Mouse (Mus musculus): ENCODE results near the gene 9130023H24Rik. TPM values are rescaled to one million over a fixed set of nuclear protein-coding genes. Genes with fewer than 3 reads are reported as not detected.

The 9130023H24Rik gene
- polyA plus RNA-seq, 1 experiment from 2014 or later, result 9.0 TPM

DNA sequence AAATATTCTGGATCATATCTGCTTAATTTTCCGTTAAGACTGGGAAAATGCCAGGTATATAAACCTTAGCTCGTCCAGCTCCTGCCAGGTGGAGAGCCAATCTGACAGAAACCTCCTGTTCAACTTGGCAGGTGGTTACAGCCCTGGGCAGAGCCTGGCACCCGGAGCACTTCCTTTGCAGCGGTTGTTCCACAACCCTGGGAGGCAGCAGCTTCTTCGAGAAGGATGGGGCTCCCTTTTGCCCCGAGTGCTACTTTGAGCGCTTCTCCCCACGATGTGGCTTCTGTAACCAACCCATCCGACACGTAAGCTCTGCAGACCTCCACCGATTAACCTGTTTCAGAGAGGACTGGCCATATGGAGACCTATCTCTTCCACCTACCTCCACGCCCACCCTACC, 14.1 kb upstream of the 9130023H24Rik start:
- ATAC-seq (no peak), DNase-seq (ENCODE audit: low spot score) (no peak)
- H3K27me3 ChIP-seq (replicated peaks; ENCODE audit: control insufficient read depth, insufficient read depth, low read length), result no peaks in the 10 kb centered on the region
- H3K36me3 ChIP-seq (ENCODE audit: control insufficient read depth, insufficient read depth, low read length), result no peaks in the 10 kb centered on the region
- 56% methylated on average over 12 of the region's 12 CpGs for WGBS
- H3K9me3 ChIP-seq (replicated peaks; ENCODE audit: control insufficient read depth, low read length), result no peaks in the 10 kb centered on the region
- 0 out of 2 replicates have a peak overlapping the region, but pooled peaks have one; percentile 50 for H3K9ac ChIP-seq (ENCODE audit: low read length)
- no peak overlapping the region for H3K27ac ChIP-seq (ENCODE audit: low read depth, low read length)
- H3K4me3 ChIP-seq (ENCODE audit: low read depth, low read length), result no peak overlapping the region; the same call in 1 of the 2 replicates
- H3K4me1 ChIP-seq (ENCODE audit: control insufficient read depth, insufficient read depth, low read length), result no peaks in the 10 kb centered on the region
- peak overlapping the region; percentile 58 for H3K4me2 ChIP-seq (ENCODE audit: low read length)

DNA sequence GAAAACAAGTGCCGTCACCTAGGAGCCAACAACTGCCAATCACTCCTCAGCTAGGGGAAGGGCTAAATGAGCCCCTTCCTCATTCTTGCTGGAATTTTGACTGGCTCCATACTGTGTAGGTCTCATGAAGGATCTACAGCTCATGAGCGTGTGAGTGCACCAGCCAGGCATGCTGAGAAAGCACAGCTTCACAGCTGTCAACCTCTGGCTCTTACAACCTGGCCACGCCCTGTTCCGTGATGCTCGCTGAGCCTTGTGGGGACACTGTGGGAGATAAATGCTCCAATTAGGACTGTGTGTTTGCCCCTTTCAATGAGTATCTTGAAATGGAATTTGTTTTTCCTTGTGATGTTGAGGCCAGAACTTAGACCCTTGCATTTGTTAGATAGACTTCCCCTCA, 12.2 kb upstream of the 9130023H24Rik start:
- H3K27me3 ChIP-seq (replicated peaks; ENCODE audit: control insufficient read depth, insufficient read depth, low read length), result no peaks in the 10 kb centered on the region

DNA sequence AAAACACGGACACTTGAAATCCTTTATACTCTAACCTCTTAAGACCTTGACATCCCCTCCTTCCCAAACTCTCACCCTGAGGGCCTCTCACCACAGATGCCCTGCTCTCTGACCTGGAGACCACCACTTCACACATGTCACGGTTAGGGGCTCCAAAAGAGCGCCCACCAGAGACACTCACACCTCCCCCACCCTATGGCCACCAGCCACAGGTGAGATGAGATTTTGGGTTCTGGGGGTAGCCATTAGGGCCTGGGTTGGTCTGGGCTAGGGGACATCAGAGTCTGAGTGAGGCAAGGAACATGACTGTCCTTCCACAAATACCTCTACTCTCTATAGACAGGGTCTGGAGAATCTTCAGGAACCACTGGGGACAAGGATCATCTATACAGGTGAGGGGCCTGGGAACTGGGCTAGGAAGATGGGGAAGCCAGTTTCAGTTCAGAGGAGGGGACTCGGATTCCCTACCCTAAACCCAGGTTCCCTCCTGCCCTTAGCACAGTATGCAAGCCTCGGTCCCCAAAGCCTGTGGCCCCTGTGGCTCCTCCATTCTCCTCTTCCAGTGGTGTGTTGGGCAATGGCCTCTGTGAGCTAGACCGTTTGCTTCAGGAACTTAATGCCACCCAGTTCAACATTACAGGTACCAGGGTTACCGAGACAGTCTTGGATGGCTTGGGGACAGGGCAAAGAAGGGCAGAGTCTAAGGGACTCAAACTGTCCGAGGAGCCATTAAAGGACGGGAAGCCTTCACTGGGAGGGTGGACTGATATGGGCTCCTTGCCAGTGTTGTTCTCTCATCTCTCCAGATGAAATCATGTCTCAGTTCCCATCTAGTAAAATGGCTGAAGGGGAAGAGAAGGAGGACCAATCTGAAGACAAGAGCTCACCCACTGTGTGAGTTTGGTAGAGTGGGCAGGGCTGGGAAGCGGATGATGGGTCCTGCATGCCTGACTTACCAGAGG, 10.5 kb upstream of the 9130023H24Rik start:
- 83% methylated on average over 10 of the region's 10 CpGs for WGBS
- Histone ChIP-seq H3K9me3 (replicated peaks; ENCODE audit: control insufficient read depth, low read length) (no peaks in the 10 kb centered on the region), H3K27ac (ENCODE audit: low read depth, low read length) (no peak overlapping the region), H3K9ac (ENCODE audit: low read length) (no peak overlapping the region), H3K36me3 (ENCODE audit: control insufficient read depth, insufficient read depth, low read length) (peaks cover 14% of the 10 kb centered on the region), H3K4me3 (ENCODE audit: low read depth, low read length) (no peak overlapping the region), H3K4me2 (ENCODE audit: low read length) (no peak overlapping the region), H3K27me3 (replicated peaks; ENCODE audit: control insufficient read depth, insufficient read depth, low read length) (no peaks in the 10 kb centered on the region), H3K4me1 (ENCODE audit: control insufficient read depth, insufficient read depth, low read length) (peaks cover 2% of the 10 kb centered on the region; the same call in 1 of the 2 replicates)
- DNase-seq (ENCODE audit: low spot score) (no peak), ATAC-seq (no peak)

More for the DNA sequence above, 12.2 kb upstream of the 9130023H24Rik start:
- Histone ChIP-seq H3K4me2 (ENCODE audit: low read length) (no peak overlapping the region), H3K9me3 (replicated peaks; ENCODE audit: control insufficient read depth, low read length) (no peaks in the 10 kb centered on the region), H3K27ac (ENCODE audit: low read depth, low read length) (no peak overlapping the region), H3K4me1 (ENCODE audit: control insufficient read depth, insufficient read depth, low read length) (peaks cover 2% of the 10 kb centered on the region; the same call in 1 of the 2 replicates), H3K4me3 (ENCODE audit: low read depth, low read length) (no peak overlapping the region), H3K36me3 (ENCODE audit: control insufficient read depth, insufficient read depth, low read length) (peaks cover 3% of the 10 kb centered on the region; the same call in 1 of the 2 replicates), H3K9ac (ENCODE audit: low read length) (no peak overlapping the region)
- 77% methylated on average over 5 of the region's 5 CpGs for WGBS
- no peak for ATAC-seq
- no peak for DNase-seq (ENCODE audit: low spot score)

DNA sequence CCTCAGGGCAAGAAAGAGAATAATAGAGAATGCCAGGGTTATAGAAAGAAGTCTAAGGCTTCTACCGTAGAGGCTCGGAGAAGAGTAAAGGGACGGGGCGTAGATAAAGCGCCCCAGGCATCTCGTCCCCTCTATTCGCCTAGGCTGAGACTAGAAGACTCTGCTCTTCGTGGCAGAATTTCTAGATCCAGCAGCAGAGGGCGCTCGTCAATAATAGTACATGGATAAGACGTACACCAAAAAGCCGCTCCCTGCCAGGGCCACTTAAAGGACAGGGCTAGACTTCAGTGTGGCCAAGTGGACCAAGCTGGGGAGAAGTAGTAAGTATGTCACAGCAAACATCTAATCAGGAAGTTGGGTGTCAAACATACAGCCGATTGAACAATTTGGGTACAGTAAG, 9.6 kb upstream of the 9130023H24Rik start:
- H3K4me3 ChIP-seq (ENCODE audit: low read depth, low read length), result peak overlapping the region; percentile 31

DNA sequence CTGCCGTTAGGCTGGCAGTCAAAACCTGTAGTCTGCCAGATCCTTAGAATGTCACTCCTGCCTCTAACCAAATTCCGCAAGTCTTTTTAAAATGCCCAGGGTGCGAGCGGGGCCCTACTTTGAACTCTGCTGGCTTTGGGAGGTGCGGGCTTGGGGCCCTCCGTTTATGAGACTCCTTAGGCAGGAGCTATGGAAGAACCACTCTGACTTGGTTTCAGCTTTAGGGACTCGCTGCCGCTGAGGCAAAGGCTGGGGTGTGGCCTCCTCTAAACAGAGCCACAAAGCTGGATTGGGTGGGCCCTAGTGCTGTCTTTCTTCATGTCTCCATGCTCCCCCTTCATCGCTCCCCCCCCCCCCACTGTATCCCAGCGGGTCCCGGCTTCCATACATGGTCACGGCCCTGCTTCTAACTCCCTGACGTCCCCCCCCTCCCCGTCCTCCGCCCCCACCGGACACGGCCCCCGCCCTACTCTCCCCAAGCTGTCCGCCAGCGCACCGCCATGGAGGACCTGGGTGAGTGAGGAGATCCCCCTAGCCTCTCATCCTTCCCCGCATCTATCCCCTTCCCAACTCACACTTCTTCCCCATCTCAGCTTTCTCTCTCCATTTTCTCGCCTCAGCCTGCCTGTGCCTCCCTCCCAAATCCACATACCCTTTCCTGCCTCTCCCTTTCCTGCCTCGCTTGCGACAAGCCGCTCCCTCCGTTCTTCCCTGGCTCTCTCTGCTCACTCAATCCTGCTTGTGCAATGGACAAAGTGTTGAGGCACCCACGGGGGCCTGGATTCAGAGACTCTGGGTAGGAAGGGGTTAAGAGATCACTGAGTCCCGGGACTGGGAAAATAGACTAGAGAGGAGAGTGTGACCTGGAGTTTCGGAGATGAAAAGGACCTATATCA, 8.9 kb upstream of the 9130023H24Rik start, which contains the start of gene Tgfb1i1:
TSS of gene Tgfb1i1 (plus strand) at position 317 of the 896 bp plus-strand sequence.
- WGBS, result 2% methylated on average over 29 of the region's 30 CpGs
- H3K27ac ChIP-seq (ENCODE audit: low read depth, low read length), result no peak within 1 kb of the TSS; the same call in 1 of the 2 replicates
- peaks cover 26% of the 10 kb centered on the region for H3K36me3 ChIP-seq (ENCODE audit: control insufficient read depth, insufficient read depth, low read length)
- H3K9ac ChIP-seq (ENCODE audit: low read length), result peak within 1 kb of the TSS; percentile 65
- H3K27me3 ChIP-seq (replicated peaks; ENCODE audit: control insufficient read depth, insufficient read depth, low read length), result no peaks in the 10 kb centered on the region
- peak within 1 kb of the TSS; percentile 31 for H3K4me3 ChIP-seq (ENCODE audit: low read depth, low read length)
- no peaks in the 10 kb centered on the region for H3K9me3 ChIP-seq (replicated peaks; ENCODE audit: control insufficient read depth, low read length)
- H3K4me2 ChIP-seq (ENCODE audit: low read length), result peak within 1 kb of the TSS; percentile 56
- ATAC-seq, result peak; percentile 60; the same call in 1 of the 2 replicates
- H3K4me1 ChIP-seq (ENCODE audit: control insufficient read depth, insufficient read depth, low read length), result peaks cover 2% of the 10 kb centered on the region; the same call in 1 of the 2 replicates
- peak; percentile 43 for DNase-seq (ENCODE audit: low spot score)

More for the DNA sequence above, 9.6 kb upstream of the 9130023H24Rik start:
- Histone ChIP-seq H3K4me1 (ENCODE audit: control insufficient read depth, insufficient read depth, low read length) (peaks cover 2% of the 10 kb centered on the region; the same call in 1 of the 2 replicates), H3K27ac (ENCODE audit: low read depth, low read length) (no peak overlapping the region), H3K36me3 (ENCODE audit: control insufficient read depth, insufficient read depth, low read length) (peaks cover 20% of the 10 kb centered on the region), H3K9ac (ENCODE audit: low read length) (peak overlapping the region; percentile 65), H3K4me2 (ENCODE audit: low read length) (peak overlapping the region; percentile 56), H3K9me3 (replicated peaks; ENCODE audit: control insufficient read depth, low read length) (no peaks in the 10 kb centered on the region), H3K27me3 (replicated peaks; ENCODE audit: control insufficient read depth, insufficient read depth, low read length) (no peaks in the 10 kb centered on the region)
- ATAC-seq, result peak; percentile 73
- whole genome bisulfite sequencing, result 2% methylated on average over 13 of the region's 13 CpGs
- DNase-seq (ENCODE audit: low spot score), result peak; percentile 94

DNA sequence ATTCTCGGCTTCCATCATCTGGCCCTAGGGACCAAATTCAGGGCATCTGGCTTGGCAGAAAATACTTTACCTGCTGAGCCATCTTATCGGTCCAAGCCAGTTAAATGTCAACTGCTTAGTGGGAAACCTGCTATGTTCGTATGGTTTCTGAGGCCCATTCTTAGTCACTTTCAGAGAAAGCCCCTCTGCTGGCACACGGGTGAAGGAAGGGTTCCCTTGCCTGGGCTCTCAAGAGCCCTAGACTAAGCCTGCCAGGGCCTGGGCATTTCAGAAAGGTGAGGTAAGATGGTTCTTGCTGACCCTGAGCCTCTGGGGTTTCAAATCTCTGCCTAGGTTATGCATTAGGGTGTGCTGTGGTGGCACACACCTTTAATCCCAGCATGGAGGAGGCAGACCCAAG, 7.7 kb upstream of the 9130023H24Rik start:
- ATAC-seq (no peak), DNase-seq (ENCODE audit: low spot score) (no peak)
- no peak overlapping the region for H3K4me2 ChIP-seq (ENCODE audit: low read length)
- WGBS, result 83% methylated on average over 4 of the region's 4 CpGs
- peaks cover 36% of the 10 kb centered on the region for H3K36me3 ChIP-seq (ENCODE audit: control insufficient read depth, insufficient read depth, low read length)
- H3K9me3 ChIP-seq (replicated peaks; ENCODE audit: control insufficient read depth, low read length), result no peaks in the 10 kb centered on the region
- H3K9ac ChIP-seq (ENCODE audit: low read length), result no peak overlapping the region
- H3K4me1 ChIP-seq (ENCODE audit: control insufficient read depth, insufficient read depth, low read length), result peaks cover 2% of the 10 kb centered on the region; the same call in 1 of the 2 replicates
- no peaks in the 10 kb centered on the region for H3K27me3 ChIP-seq (replicated peaks; ENCODE audit: control insufficient read depth, insufficient read depth, low read length)
- H3K27ac ChIP-seq (ENCODE audit: low read depth, low read length), result no peak overlapping the region
- H3K4me3 ChIP-seq (ENCODE audit: low read depth, low read length), result no peak overlapping the region

DNA sequence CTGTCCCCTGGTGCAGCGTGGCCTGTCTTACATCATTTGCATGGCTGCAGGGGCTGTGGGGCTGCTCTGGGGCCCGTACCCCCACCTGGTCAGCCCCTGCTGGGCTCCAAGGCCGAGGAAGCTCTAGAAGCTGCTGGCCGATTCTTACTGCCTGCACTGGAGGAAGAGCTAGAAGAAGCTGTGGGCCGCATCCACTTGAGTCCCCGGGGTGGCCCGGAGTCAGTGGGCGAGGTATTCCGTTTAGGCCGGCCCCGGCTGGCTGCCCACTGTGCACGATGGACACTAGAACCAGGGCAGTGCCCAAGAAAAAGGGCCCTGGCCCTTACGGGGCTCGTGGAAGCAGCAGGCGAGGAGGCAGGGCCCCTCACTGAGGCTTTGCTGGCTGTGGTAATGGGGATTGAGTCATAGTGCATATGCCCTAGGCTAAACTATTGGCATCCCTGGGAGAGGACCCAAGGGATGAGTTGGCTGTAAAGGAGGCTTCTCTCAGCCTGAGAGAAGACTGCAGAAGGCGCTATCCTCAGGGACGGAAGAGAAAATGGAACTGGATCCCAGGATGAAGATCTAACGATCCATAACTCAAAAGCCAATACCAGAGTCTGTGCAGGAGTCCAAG, 6.7 kb upstream of the 9130023H24Rik start:
- H3K4me1 ChIP-seq (ENCODE audit: control insufficient read depth, insufficient read depth, low read length), result peaks cover 2% of the 10 kb centered on the region; the same call in 1 of the 2 replicates
- H3K27ac ChIP-seq (ENCODE audit: low read depth, low read length), result no peak overlapping the region
- H3K4me3 ChIP-seq (ENCODE audit: low read depth, low read length), result no peak overlapping the region
- H3K27me3 ChIP-seq (replicated peaks; ENCODE audit: control insufficient read depth, insufficient read depth, low read length), result no peaks in the 10 kb centered on the region
- 89% methylated on average over 18 of the region's 18 CpGs for WGBS
- ATAC-seq (no peak), DNase-seq (ENCODE audit: low spot score) (no peak)
- no peaks in the 10 kb centered on the region for H3K9me3 ChIP-seq (replicated peaks; ENCODE audit: control insufficient read depth, low read length)
- H3K4me2 ChIP-seq (ENCODE audit: low read length), result no peak overlapping the region
- no peak overlapping the region for H3K9ac ChIP-seq (ENCODE audit: low read length)
- H3K36me3 ChIP-seq (ENCODE audit: control insufficient read depth, insufficient read depth, low read length), result peaks cover 45% of the 10 kb centered on the region

DNA sequence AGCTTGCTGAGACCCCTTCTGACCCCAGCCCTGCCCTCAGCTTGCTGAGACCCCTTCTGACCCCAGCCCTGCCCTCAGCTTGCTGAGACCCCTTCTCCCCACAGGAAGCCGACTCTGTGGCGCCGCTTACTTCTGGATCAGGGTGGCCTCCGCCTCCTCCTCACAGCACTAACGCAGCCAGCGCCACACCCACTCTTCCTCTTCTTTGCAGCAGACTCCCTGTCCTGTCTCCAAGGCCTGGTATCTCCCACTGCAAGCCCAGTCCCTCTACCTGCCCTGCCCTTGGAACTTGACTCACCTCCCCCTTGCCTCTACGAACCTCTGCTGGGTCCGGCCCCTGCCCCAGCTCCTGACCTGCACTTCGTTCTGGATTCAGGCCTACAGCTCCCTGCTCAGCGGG, 6.1 kb upstream of the 9130023H24Rik start:
- 74% methylated on average over 10 of the region's 10 CpGs for WGBS
- ATAC-seq (no peak), DNase-seq (ENCODE audit: low spot score) (no peak)
- Histone ChIP-seq H3K9ac (ENCODE audit: low read length) (no peak overlapping the region), H3K27me3 (replicated peaks; ENCODE audit: control insufficient read depth, insufficient read depth, low read length) (no peaks in the 10 kb centered on the region), H3K36me3 (ENCODE audit: control insufficient read depth, insufficient read depth, low read length) (peaks cover 45% of the 10 kb centered on the region), H3K4me2 (ENCODE audit: low read length) (no peak overlapping the region), H3K4me3 (ENCODE audit: low read depth, low read length) (no peak overlapping the region), H3K27ac (ENCODE audit: low read depth, low read length) (no peak overlapping the region), H3K9me3 (replicated peaks; ENCODE audit: control insufficient read depth, low read length) (no peaks in the 10 kb centered on the region), H3K4me1 (ENCODE audit: control insufficient read depth, insufficient read depth, low read length) (peaks cover 2% of the 10 kb centered on the region)

All from forebrain, embryonic 14.5 days (tissue).